Mouse (Mus musculus): ENCODE measurements at regions not wholly inside any gene's neighbourhood (a gene's known extent, or its start where the extent isn't known, plus 50 kb on each side); places are given as distances from the start of the nearest gene placed in this dataset.

DNA sequence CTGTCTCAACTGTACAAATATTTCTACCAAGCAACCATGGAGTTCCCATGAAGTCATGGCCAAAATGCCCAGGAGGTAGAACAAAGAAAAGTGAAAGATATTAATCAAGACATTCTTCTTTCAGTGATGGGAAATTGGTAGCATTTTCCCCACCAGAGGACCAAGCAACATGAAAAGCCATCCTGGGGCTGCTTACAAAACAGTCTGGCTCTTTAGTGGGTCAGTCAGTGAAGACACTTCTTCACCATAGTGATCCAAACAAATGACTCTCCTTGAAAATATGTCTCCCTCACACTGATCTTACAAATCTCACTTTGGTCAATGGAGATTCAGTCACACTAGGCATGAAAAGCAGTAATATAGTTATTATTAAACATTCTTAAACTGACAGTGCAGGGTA is 299.8 kb upstream of the Gm9747 start:
- no peak for DNase-seq (ENCODE audit: low spot score)

DNA sequence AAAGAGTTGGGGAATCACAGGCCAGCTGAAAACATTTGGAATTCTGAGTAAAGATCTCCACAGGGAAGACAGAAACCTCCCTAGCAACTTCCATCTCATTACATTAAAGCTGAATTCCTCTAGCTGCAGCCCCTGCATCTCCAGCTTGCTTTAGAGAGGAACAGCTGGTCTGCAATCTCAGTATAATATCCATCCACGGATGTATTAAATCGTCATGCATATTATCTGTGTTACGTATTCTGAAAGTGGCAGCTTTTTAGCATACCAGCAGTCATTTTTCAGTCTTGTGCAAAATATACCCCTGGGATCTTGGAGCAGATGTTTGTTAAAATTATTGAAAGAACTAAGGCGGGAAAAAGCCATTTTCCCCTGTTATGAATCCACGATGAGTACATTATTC is 287.7 kb upstream of the Gm9747 start:
- DNase-seq (ENCODE audit: low spot score), result no peak

DNA sequence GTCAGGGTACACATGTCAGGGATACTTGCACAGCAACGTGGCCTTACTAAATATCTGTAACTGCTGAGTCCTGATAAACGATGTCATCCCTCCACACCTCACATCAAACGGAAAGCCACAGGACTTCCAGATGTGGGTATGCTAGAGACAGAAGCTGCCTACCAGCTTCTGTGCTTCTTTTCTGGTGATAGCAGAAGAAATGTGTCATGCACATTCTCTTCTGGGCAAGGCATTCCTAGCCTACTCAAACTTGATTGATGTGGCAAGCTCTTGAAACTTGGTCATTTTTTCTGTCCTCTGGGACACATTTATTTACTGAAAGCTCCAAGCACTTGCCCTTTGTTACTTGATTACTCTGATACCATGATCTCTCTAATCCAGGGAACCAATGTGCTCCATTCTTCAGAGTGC is 282.8 kb upstream of the Gm9747 start:
- DNase-seq (ENCODE audit: low spot score), result no peak

- no peak for DNase-seq (ENCODE audit: low spot score)
These were observed 282.1 kb upstream of the Gm9747 start for GRCm38 (mm10) chr1:81950853-81951252.

- DNase-seq (ENCODE audit: low spot score), result no peak
These were observed 281.4 kb upstream of the Gm9747 start for GRCm38 (mm10) chr1:81951493-81952011.

- DNase-seq (ENCODE audit: low spot score), result no peak
These were observed 280.8 kb upstream of the Gm9747 start for GRCm38 (mm10) chr1:81952095-81952494.

- no peak for DNase-seq (ENCODE audit: low spot score)
These were observed 278.4 kb upstream of the Gm9747 start for GRCm38 (mm10) chr1:81954507-81954906.

GRCm38 (mm10) chr1:81967062-81967461 is 265.9 kb upstream of the Gm9747 start:
- DNase-seq (ENCODE audit: low spot score), result no peak

DNA sequence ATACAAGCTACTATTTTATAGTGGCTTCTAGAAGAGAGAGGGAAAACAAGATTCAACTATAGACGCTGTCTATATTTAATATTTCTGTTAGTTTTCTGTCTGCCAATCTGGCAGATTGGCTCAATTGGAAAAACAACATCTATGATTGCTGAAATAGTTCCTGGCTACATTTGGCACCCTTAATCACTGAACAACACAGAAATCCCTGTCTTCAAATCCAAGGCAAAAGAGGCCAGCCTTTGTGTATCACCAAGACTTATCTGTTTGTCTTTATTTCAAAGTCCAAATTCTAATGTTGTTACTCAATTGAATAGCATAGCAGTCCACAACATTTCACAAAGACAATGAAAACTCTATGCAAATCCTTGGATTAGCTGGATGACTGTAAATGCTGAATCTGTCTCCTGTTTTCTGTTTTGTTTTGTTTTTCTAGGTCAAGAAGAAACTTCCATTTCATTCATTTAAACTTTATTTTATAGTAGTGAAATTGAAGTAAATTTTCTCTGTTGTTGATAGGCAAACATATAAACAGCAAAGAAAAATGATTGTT is 265.1 kb upstream of the Gm9747 start:
- DNase-seq (ENCODE audit: low spot score), result peak; percentile 7

- no peak for DNase-seq (ENCODE audit: low spot score)
These were observed 260.3 kb upstream of the Gm9747 start for GRCm38 (mm10) chr1:81972575-81972974.

- no peak for DNase-seq (ENCODE audit: low spot score)
These were observed 259.4 kb upstream of the Gm9747 start for GRCm38 (mm10) chr1:81973481-81973880.

GRCm38 (mm10) chr1:82007943-82008342 is 225.0 kb upstream of the Gm9747 start:
- no peak for DNase-seq (ENCODE audit: low spot score)

DNA sequence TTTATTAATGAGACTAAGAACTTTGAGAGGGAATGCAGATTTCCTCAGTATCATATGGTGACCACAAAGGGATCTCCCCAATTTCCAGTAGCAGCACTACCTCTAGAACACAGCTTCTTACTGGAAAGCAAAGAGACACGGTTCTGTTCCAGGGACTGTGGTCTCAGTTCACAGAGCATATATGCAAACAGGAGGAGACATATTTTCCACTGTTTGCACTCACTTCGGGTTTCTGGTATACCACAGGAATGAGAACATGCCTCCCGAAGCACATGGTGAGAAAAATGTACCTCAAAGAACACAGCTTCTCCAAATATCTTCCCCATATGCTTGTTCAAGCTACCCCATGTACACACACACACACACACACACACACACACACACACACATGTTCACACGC is 224.1 kb upstream of the Gm9747 start:
- no peak for DNase-seq (ENCODE audit: low spot score)

- no peak for DNase-seq (ENCODE audit: low spot score)
These were observed 221.9 kb upstream of the Gm9747 start for GRCm38 (mm10) chr1:82010995-82011394.

GRCm38 (mm10) chr1:82015341-82015740 is 217.6 kb upstream of the Gm9747 start:
- no peak for DNase-seq (ENCODE audit: low spot score)

DNA sequence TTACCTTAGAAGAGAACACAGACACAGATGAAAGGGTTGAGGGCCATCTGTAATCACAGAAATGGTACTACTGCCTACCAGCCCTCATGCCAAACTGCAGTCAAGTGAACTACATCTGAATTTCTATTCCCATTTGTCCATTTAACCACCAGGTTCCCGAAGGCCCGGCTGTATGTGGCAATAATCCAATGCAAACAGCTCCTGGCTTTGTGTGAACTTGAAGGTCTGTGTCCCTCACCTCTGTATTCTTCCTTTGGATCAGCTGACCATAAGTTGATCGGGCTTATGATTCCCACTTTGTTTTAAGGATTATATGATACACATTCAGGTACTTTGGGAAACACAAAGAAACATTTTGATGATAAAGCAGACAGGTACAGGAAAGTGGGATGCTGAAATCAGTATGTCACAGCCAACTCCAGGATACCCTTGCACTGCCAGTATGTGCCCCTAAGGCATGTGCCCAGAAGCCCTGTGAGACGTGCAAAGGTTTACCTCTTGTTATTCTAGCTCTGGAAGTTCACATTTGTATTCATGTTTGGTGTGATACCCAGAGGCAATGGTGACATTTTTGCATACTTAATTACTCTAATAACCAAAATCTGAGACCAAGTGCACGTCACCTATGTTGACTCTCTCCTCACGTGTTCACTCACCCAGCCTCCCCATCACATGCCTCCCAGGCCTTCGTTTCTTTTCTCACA is 214.1 kb upstream of the Gm9747 start:
- no peak for DNase-seq (ENCODE audit: low spot score)

DNA sequence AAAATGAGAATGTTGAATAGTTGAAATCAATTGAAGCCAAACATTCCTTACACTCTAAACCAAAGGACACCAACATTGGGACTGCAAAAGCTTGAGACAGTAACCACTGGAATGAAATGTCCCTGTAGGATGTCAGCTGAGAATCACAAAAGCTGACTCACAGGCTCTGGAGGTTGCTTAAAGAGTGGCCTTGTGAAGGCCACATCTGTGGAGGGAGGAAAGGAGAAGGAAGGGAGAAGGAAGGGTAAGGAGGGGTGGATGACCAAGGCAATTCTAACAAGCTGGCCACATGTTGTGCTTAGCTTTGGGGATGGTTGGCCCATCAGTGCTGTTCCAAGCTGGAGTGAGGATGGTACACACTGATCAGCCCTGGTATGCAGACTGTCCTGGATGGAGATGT is 205.2 kb upstream of the Gm9747 start:
- DNase-seq (ENCODE audit: low spot score), result no peak

DNA sequence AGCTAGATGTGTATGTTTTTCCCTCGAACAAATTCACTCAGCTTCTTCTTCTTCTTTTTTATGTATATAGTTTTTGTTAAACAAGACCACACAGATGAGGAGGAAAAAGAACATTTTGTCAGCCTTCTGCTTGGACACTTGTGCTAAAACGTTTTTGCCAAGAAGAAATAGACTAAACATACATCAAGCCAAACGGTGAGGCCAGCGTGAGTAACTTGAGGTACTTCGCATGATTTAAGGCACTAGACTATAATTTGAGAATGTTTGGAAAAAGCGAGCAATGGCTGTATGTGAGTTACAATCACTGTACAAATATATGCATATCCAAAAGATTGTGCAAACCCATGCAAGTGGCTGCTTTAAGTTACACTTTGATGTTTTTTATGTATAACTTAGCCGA is 201.8 kb upstream of the Gm9747 start:
- DNase-seq (ENCODE audit: low spot score), result no peak

- DNase-seq (ENCODE audit: low spot score), result no peak
These were observed 200.5 kb upstream of the Gm9747 start for GRCm38 (mm10) chr1:82032410-82032809.

GRCm38 (mm10) chr1:82038171-82038570 is 194.7 kb upstream of the Gm9747 start:
- DNase-seq (ENCODE audit: low spot score), result no peak

GRCm38 (mm10) chr1:82038698-82039097 is 194.2 kb upstream of the Gm9747 start:
- no peak for DNase-seq (ENCODE audit: low spot score)

GRCm38 (mm10) chr1:82041286-82042050 is 191.4 kb upstream of the Gm9747 start:
- no peak for DNase-seq (ENCODE audit: low spot score)

GRCm38 (mm10) chr1:82042051-82042432 is 190.9 kb upstream of the Gm9747 start:
- no peak for DNase-seq (ENCODE audit: low spot score)
